In the genomic region with DNA sequence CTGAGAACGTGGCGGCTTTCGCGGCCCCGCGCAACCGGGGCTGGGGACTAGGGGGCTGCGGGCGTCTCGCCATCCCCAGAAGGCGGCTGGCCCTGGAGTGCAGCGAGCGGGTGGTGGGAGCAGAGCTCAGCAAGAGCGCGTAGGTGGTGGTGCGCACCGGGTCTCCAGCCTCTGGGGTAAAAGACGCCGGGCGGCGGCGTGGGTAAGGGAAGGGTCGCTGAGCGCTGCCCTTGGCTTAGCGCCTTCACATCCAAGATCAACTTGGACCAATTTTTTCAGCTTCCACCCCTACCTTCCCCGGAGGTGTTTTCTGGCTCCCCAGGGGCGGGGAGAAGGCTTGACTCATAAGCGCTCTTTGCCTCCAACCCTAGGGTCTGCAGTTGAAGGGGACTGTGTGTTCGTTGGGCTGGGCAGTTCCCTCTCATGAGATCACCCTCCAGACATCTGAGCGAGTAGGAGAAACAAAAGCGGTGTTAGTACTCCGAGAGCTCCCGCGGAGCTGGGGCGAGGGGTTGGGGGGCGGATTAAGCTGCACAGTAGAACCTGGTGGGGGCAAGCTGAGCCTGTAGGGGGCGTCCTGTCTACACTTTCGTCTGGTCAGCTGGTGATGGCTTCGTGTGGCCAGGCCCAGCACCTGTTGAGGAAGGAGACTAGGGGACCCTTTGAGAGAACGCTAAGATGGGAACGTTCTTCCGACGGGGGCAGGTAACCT, we compare ENCODE assay signal across 8 mouse cellular contexts. TPM values are rescaled to one million over a fixed set of nuclear protein-coding genes. Genes with fewer than 3 reads are reported as not detected.
DNase-seq lines count a peak whose midpoint lies in the region; ATAC-seq and TF ChIP-seq lines count a peak whose summit lies in the region.

No protein-coding gene starts in this region.

- H3K4me3 ChIP-seq in cortical plate, adult 2 months (ENCODE audit: insufficient read depth, low read length) = peak overlapping the region; percentile 83
- peak overlapping the region; percentile 64 for H3K4me3 ChIP-seq in stomach, embryonic 15.5 days (replicated peaks)

- TF ChIP-seq POLR2A in cortical plate, adult 2 months (IDR thresholded peaks at IDR 0.05; ENCODE audit: extremely low read depth, insufficient read depth, low read length) = 0 out of 2 replicates have a peak, but pooled peaks have one; percentile 6

- H3K9me3 ChIP-seq in stomach, embryonic 15.5 days = no peaks in the 10 kb centered on the region

- no peaks in the 10 kb centered on the region; the same call in 1 of the 2 replicates for H3K4me1 ChIP-seq in cortical plate, adult 2 months (ENCODE audit: control insufficient read depth, insufficient read depth, low read length)
- peaks cover 5% of the 10 kb centered on the region for H3K4me1 ChIP-seq in stomach, embryonic 15.5 days

- H3K36me3 ChIP-seq in stomach, embryonic 15.5 days = no peaks in the 10 kb centered on the region

- no peak overlapping the region for H3K27ac ChIP-seq in cortical plate, adult 2 months (ENCODE audit: insufficient read depth, low read length)
- H3K27ac ChIP-seq in stomach, embryonic 15.5 days = peak overlapping the region; percentile 59

- peak overlapping the region; percentile 97 for H3K4me2 ChIP-seq in stomach, embryonic 15.5 days

- 1% methylated on average over 43 of the region's 43 CpGs for WGBS in stomach, embryonic 15.5 days

- intact Hi-C loops in gastrocnemius, postnatal 14 days (cut with DNase I; ENCODE audit: low total_unique reads) = no loop called here

- ATAC-seq in stomach, embryonic 15.5 days (ENCODE audit: insufficient read depth, low FRiP score, low read depth) = 0 out of 2 replicates have a peak, but pooled peaks have one; percentile 17
- ATAC-seq in erythroblast, adult 5-6 weeks (replicated peaks; ENCODE audit: low FRiP score, poor library complexity, severe bottlenecking) = no peak

- H3K27me3 ChIP-seq in stomach, embryonic 15.5 days (replicated peaks) = peaks cover 39% of the 10 kb centered on the region

- peak; percentile 49 for TF ChIP-seq CTCF in cortical plate, adult 2 months (IDR thresholded peaks at IDR 0.05; ENCODE audit: extremely low read depth, insufficient read depth, low read length)

- peak overlapping the region; percentile 39; the same call in 1 of the 2 replicates for H3K9ac ChIP-seq in stomach, embryonic 15.5 days

- peak; percentile 71 to 73 for DNase-seq in left cerebral cortex, adult 18-20 months (ENCODE audit: low spot score in 2 of 2)
- DNase-seq in left cerebral cortex, adult 11 months (ENCODE audit: low spot score) = no peak
- DNase-seq in gastrocnemius, postnatal 14 days = peak; percentile 55
- peak; percentile 72 for DNase-seq in layer of hippocampus, adult 9-11 months
- peak; percentile 32 to 40 for DNase-seq in lung, postnatal 4 days

RNA-seq across cellular contexts. Expression of gene Galnt16, which starts 1.7 kb away (rescaled TPM):
- total RNA-seq in left cerebral cortex, adult 18-20 months (2021) = 10 to 100 TPM; 89.3 to 96.7 TPM
- polyA plus RNA-seq in cortical plate, adult 2 months (2012; rRNA removed) = 30.7 and 32.5 TPM in 2 replicates
- total RNA-seq in gastrocnemius, postnatal 14 days (2021) = 10 to 100 TPM in 1 of 2 experiments, 1 to 10 TPM in 1; 8.9 to 11.1 TPM
- 13.6 and 14.3 TPM in 2 replicates for polyA plus RNA-seq in stomach, embryonic 15.5 days (2015; fragmentation: Nextera tagmentation; extraction: Ambion mirVana)
- total RNA-seq in erythroblast, adult 5-6 weeks (2015; ENCODE audit: low replicate concordance) = not detected in 2 replicates
- not detected in 2 replicates for total RNA-seq in erythroblast, adult 5-6 weeks (2017; ENCODE audit: low replicate concordance)

RNA-seq across cellular contexts. Expression of gene Exd2, which starts 56.9 kb away (rescaled TPM):
- 100 to 1,000 TPM; 108 to 112 TPM for total RNA-seq in left cerebral cortex, adult 18-20 months (2021)
- polyA plus RNA-seq in cortical plate, adult 2 months (2012; rRNA removed) = 128 and 146 TPM in 2 replicates
- total RNA-seq in gastrocnemius, postnatal 14 days (2021) = 10 to 100 TPM; 21.4 to 27.0 TPM
- 24.9 and 28.1 TPM in 2 replicates for polyA plus RNA-seq in stomach, embryonic 15.5 days (2015; fragmentation: Nextera tagmentation; extraction: Ambion mirVana)
- total RNA-seq in erythroblast, adult 5-6 weeks (2015; ENCODE audit: low replicate concordance) = 1.7 and 1.9 TPM in 2 replicates
- total RNA-seq in erythroblast, adult 5-6 weeks (2017; ENCODE audit: low replicate concordance) = 3.1 and 4.2 TPM in 2 replicates

Comparison
In these comparisons a context has a peak if more than half of its experiments do, and no peak if none do; other contexts are left out.
1. RNA of gene Galnt16, which starts 1.7 kb away (total RNA-seq): 89.3 to 96.7 TPM in left cerebral cortex, adult 18-20 months and 8.9 to 11.1 TPM in gastrocnemius, postnatal 14 days; not detected in erythroblast, adult 5-6 weeks; every median in the first group is over 4 times any median in the second.
2. RNA of gene Exd2, which starts 56.9 kb away (total RNA-seq): 108 to 112 TPM in left cerebral cortex, adult 18-20 months and 21.4 to 27.0 TPM in gastrocnemius, postnatal 14 days; 1.7 to 4.2 TPM in erythroblast, adult 5-6 weeks; every median in the first group is over 4 times any median in the second.